Mouse (Mus musculus) hindbrain, embryonic 11.5 days (tissue): Measurements from ENCODE around the gene Tbc1d14. TPM values are rescaled to one million over a fixed set of nuclear protein-coding genes. Genes with fewer than 3 reads are reported as not detected.

Experiments used
- ATAC-seq: fragments of 200-750 bp; cut with Nextera tagmentation; 2 replicates; pipeline ENCODE4 v1.8.0; 2017; ENCODE audit warnings: mild to moderate bottlenecking, moderate TSS enrichment, moderate library complexity; ENCODE audit not compliant: low FRiP score
- DNase-seq: peaks from one replicate; pipeline ENCODE4 v3.0.0-alpha.2; 2015; ENCODE audit warnings: low spot score
- H3K27ac ChIP-seq: fragments of 300-500 bp; sonication (generic); 2 replicates; pipeline ENCODE4 v1.5.1; 2014; ENCODE audit warnings: mild to moderate bottlenecking, low read depth, low read length
- H3K27me3 ChIP-seq: fragments of 300-500 bp; sonication (generic); 2 replicates; pipeline ENCODE4 v1.6.1; 2014; ENCODE audit warnings: mild to moderate bottlenecking, low read length, moderate library complexity, mixed read lengths; ENCODE audit not compliant: control insufficient read depth, insufficient read depth
- H3K36me3 ChIP-seq: fragments of 300-500 bp; sonication (generic); 2 replicates; pipeline ENCODE4 v1.6.1; 2014; ENCODE audit warnings: mild to moderate bottlenecking, low read length, moderate library complexity, mixed read lengths; ENCODE audit not compliant: control insufficient read depth, insufficient read depth
- H3K4me1 ChIP-seq: fragments of 300-500 bp; sonication (generic); replicated peaks from 2 replicates; pipeline ENCODE4 v1.6.1; 2014; ENCODE audit warnings: low read length, mixed read lengths; ENCODE audit not compliant: control insufficient read depth, insufficient read depth
- H3K4me2 ChIP-seq: fragments of 300-500 bp; sonication (generic); replicated peaks from 2 replicates; pipeline ENCODE4 v1.6.1; 2014; ENCODE audit warnings: mild to moderate bottlenecking, low read depth, low read length
- H3K4me3 ChIP-seq: fragments of 300-500 bp; sonication (generic); 2 replicates; pipeline ENCODE4 v1.5.1; 2014; ENCODE audit warnings: low read depth, low read length
- H3K9ac ChIP-seq: fragments of 300-500 bp; sonication (generic); 2 replicates; pipeline ENCODE4 v1.6.1; 2014; ENCODE audit warnings: low read depth, low read length
- H3K9me3 ChIP-seq: fragments of 300-500 bp; sonication (generic); 2 replicates; pipeline ENCODE4 v1.6.1; 2016; ENCODE audit warnings: low read length; ENCODE audit not compliant: control insufficient read depth
- WGBS: fragments of 180-500 bp; shearing (Covaris S2); extraction: QIAGEN DNeasy Blood & Tissue Kit; methylation state at CpG from one replicate; pipeline ENCODE4 v1.1.7; 2014; 5-methylcytosine and 5-hydroxymethylcytosine counted together
- polyA plus RNA-seq: library from polyadenylated mRNA; unstranded; fragments of >200 nt; fragmentation: Nextera tagmentation; extraction: Ambion mirVana; gene quantifications from 2 replicates; pipeline ENCODE4 v1.2.1, GENCODE M21; 2014

Gene Tbc1d14
- polyA plus RNA-seq, 1 experiment from 2014 or later = 38.3 TPM

- Histone ChIP-seq H3K9ac (no peak overlapping the region), H3K27me3 (no peaks in the 10 kb centered on the region), H3K27ac (no peak overlapping the region), H3K4me3 (no peak overlapping the region), H3K4me1 (no peaks in the 10 kb centered on the region), H3K36me3 (no peaks in the 10 kb centered on the region), H3K9me3 (no peaks in the 10 kb centered on the region), H3K4me2 (no peak overlapping the region)
- ATAC-seq (no peak), DNase-seq (no peak)
- 67% methylated on average over 8 of the region's 8 CpGs for WGBS
Measured at GRCm38 (mm10) chr5:36574147-36574870, 18.8 kb downstream of the Tbc1d14 start.

GRCm38 (mm10) chr5:36573354-36573753 is 19.7 kb downstream of the Tbc1d14 start:
- Histone ChIP-seq H3K9ac (no peak overlapping the region), H3K4me1 (no peaks in the 10 kb centered on the region), H3K27ac (no peak overlapping the region), H3K9me3 (no peaks in the 10 kb centered on the region), H3K27me3 (no peaks in the 10 kb centered on the region), H3K36me3 (no peaks in the 10 kb centered on the region), H3K4me2 (no peak overlapping the region), H3K4me3 (no peak overlapping the region)
- 66% methylated on average over 3 of the region's 3 CpGs for WGBS
- no peak for DNase-seq
- no peak for ATAC-seq

- Histone ChIP-seq H3K4me2 (no peak overlapping the region), H3K27ac (no peak overlapping the region), H3K36me3 (no peaks in the 10 kb centered on the region), H3K9ac (no peak overlapping the region), H3K9me3 (no peaks in the 10 kb centered on the region), H3K4me1 (no peaks in the 10 kb centered on the region), H3K27me3 (no peaks in the 10 kb centered on the region), H3K4me3 (no peak overlapping the region)
- ATAC-seq (no peak), DNase-seq (no peak)
- WGBS = 95% methylated on average over 16 of the region's 16 CpGs
Measured at GRCm38 (mm10) chr5:36571371-36571770, 21.7 kb downstream of the Tbc1d14 start.

- 84% methylated on average over 4 of the region's 4 CpGs for WGBS
- H3K27me3 ChIP-seq = no peaks in the 10 kb centered on the region
- H3K9me3 ChIP-seq = no peaks in the 10 kb centered on the region
- H3K4me2 ChIP-seq = no peak overlapping the region
- no peak overlapping the region for H3K4me3 ChIP-seq
- no peaks in the 10 kb centered on the region for H3K36me3 ChIP-seq
- no peak overlapping the region for H3K9ac ChIP-seq
- H3K27ac ChIP-seq = no peak overlapping the region
- ATAC-seq (no peak), DNase-seq (no peak)
- H3K4me1 ChIP-seq = no peaks in the 10 kb centered on the region
Measured at GRCm38 (mm10) chr5:36570546-36571245, 22.4 kb downstream of the Tbc1d14 start.

- whole genome bisulfite sequencing = 92% methylated on average over 7 of the region's 7 CpGs
- H3K4me1 ChIP-seq = no peaks in the 10 kb centered on the region
- H3K4me3 ChIP-seq = no peak overlapping the region
- no peak overlapping the region for H3K27ac ChIP-seq
- no peaks in the 10 kb centered on the region for H3K36me3 ChIP-seq
- no peaks in the 10 kb centered on the region for H3K27me3 ChIP-seq
- no peak for DNase-seq
- H3K9me3 ChIP-seq = no peaks in the 10 kb centered on the region
- ATAC-seq = no peak
- no peak overlapping the region for H3K4me2 ChIP-seq
- H3K9ac ChIP-seq = no peak overlapping the region
Measured at GRCm38 (mm10) chr5:36570098-36570497, 23.0 kb downstream of the Tbc1d14 start.

- H3K9me3 ChIP-seq = no peaks in the 10 kb centered on the region
- no peak overlapping the region for H3K4me2 ChIP-seq
- no peak overlapping the region for H3K4me3 ChIP-seq
- DNase-seq = no peak
- no peaks in the 10 kb centered on the region for H3K36me3 ChIP-seq
- no peak overlapping the region for H3K27ac ChIP-seq
- 85% methylated on average over 4 of the region's 4 CpGs for WGBS
- no peak for ATAC-seq
- H3K27me3 ChIP-seq = no peaks in the 10 kb centered on the region
- no peak overlapping the region for H3K9ac ChIP-seq
- no peaks in the 10 kb centered on the region for H3K4me1 ChIP-seq
Measured at GRCm38 (mm10) chr5:36568118-36568517, 25.0 kb downstream of the Tbc1d14 start.

- DNase-seq (no peak), ATAC-seq (no peak)
- WGBS = 77% methylated on average over 2 of the region's 2 CpGs
- Histone ChIP-seq H3K9me3 (no peaks in the 10 kb centered on the region), H3K27ac (no peak overlapping the region), H3K4me2 (no peak overlapping the region), H3K27me3 (no peaks in the 10 kb centered on the region), H3K36me3 (no peaks in the 10 kb centered on the region), H3K4me3 (no peak overlapping the region), H3K4me1 (no peaks in the 10 kb centered on the region), H3K9ac (no peak overlapping the region)
Measured at GRCm38 (mm10) chr5:36567627-36568026, 25.4 kb downstream of the Tbc1d14 start.

- ATAC-seq (no peak), DNase-seq (no peak)
- Histone ChIP-seq H3K9me3 (no peaks in the 10 kb centered on the region), H3K27ac (no peak overlapping the region), H3K4me1 (no peaks in the 10 kb centered on the region), H3K4me3 (no peak overlapping the region), H3K9ac (no peak overlapping the region), H3K4me2 (no peak overlapping the region), H3K36me3 (no peaks in the 10 kb centered on the region), H3K27me3 (no peaks in the 10 kb centered on the region)
- 88% methylated on average over 9 of the region's 9 CpGs for WGBS
Measured at GRCm38 (mm10) chr5:36564530-36564929, 28.5 kb downstream of the Tbc1d14 start.

GRCm38 (mm10) chr5:36563741-36564140 is 29.3 kb downstream of the Tbc1d14 start:
- H3K27ac ChIP-seq = no peak overlapping the region
- DNase-seq (no peak), ATAC-seq (no peak)
- H3K36me3 ChIP-seq = no peaks in the 10 kb centered on the region
- no peak overlapping the region for H3K9ac ChIP-seq
- no peak overlapping the region for H3K4me3 ChIP-seq
- no peaks in the 10 kb centered on the region for H3K9me3 ChIP-seq
- 86% methylated on average over 6 of the region's 6 CpGs for WGBS
- H3K4me1 ChIP-seq = no peaks in the 10 kb centered on the region
- no peaks in the 10 kb centered on the region for H3K27me3 ChIP-seq
- no peak overlapping the region for H3K4me2 ChIP-seq
